Mouse (Mus musculus) hindbrain, embryonic 12.5 days (tissue): ENCODE data around the gene Cemip2. TPM values are rescaled to one million over a fixed set of nuclear protein-coding genes. Genes with fewer than 3 reads are reported as not detected.

ENCODE experiments used
- ATAC-seq: fragments of 200-750 bp; cut with Nextera tagmentation; 2 replicates; pipeline ENCODE4 v1.8.0; 2017; ENCODE audit warnings: moderate TSS enrichment; ENCODE audit not compliant: low FRiP score
- H3K27ac ChIP-seq: fragments of 300-500 bp; sonication (generic); 2 replicates; pipeline ENCODE4 v1.5.1; 2016; ENCODE audit warnings: mild to moderate bottlenecking
- H3K27me3 ChIP-seq: fragments of 300-500 bp; sonication (generic); 2 replicates; pipeline ENCODE4 v1.6.1; 2016; ENCODE audit warnings: mild to moderate bottlenecking
- H3K36me3 ChIP-seq: fragments of 300-500 bp; sonication (generic); 2 replicates; pipeline ENCODE4 v1.6.1; 2016; ENCODE audit warnings: mild to moderate bottlenecking
- H3K4me1 ChIP-seq: fragments of 300-500 bp; sonication (generic); 2 replicates; pipeline ENCODE4 v1.6.1; 2016
- H3K4me2 ChIP-seq: fragments of 300-500 bp; sonication (generic); replicated peaks from 2 replicates; pipeline ENCODE4 v1.6.1; 2016; ENCODE audit warnings: mild to moderate bottlenecking
- H3K4me3 ChIP-seq: fragments of 300-500 bp; sonication (generic); 2 replicates; pipeline ENCODE4 v1.5.1; 2016; ENCODE audit warnings: mild to moderate bottlenecking
- H3K9ac ChIP-seq: fragments of 300-500 bp; sonication (generic); 2 replicates; pipeline ENCODE4 v1.6.1; 2016; ENCODE audit warnings: mild to moderate bottlenecking, moderate library complexity
- H3K9me3 ChIP-seq: fragments of 300-500 bp; sonication (generic); replicated peaks from 2 replicates; pipeline ENCODE4 v1.6.1; 2016; ENCODE audit warnings: mild to moderate bottlenecking
- WGBS: fragments of 180-500 bp; shearing (Covaris S2); methylation state at CpG from one replicate; pipeline ENCODE4 v1.1.7; 2016; 5-methylcytosine and 5-hydroxymethylcytosine counted together
- polyA plus RNA-seq: library from polyadenylated mRNA; unstranded; fragments of >200 nt; fragmentation: Nextera tagmentation; extraction: Ambion mirVana; gene quantifications from 2 replicates; pipeline ENCODE4 v1.2.1, GENCODE M21; 2016

The Cemip2 gene
- polyA plus RNA-seq, 1 experiment from 2014 or later, result 92.0 TPM

GRCm38 (mm10) chr19:21824146-21824545 is 46.0 kb downstream of the Cemip2 start:
- no peak for ATAC-seq
- H3K4me1 ChIP-seq, result no peaks in the 10 kb centered on the region
- no peak overlapping the region for H3K4me2 ChIP-seq
- H3K4me3 ChIP-seq, result no peak overlapping the region
- 95% methylated on average over 5 of the region's 5 CpGs for WGBS
- no peak overlapping the region for H3K9ac ChIP-seq
- no peak overlapping the region for H3K27ac ChIP-seq
- H3K27me3 ChIP-seq, result no peaks in the 10 kb centered on the region
- no peaks in the 10 kb centered on the region for H3K9me3 ChIP-seq
- H3K36me3 ChIP-seq, result peaks cover 70% of the 10 kb centered on the region

GRCm38 (mm10) chr19:21825128-21825885 is 47.2 kb downstream of the Cemip2 start:
- no peak overlapping the region for H3K9ac ChIP-seq
- H3K36me3 ChIP-seq, result peaks cover 75% of the 10 kb centered on the region
- no peak for ATAC-seq
- no peak overlapping the region for H3K4me2 ChIP-seq
- no peaks in the 10 kb centered on the region for H3K27me3 ChIP-seq
- no peak overlapping the region for H3K4me3 ChIP-seq
- H3K4me1 ChIP-seq, result no peaks in the 10 kb centered on the region
- H3K9me3 ChIP-seq, result no peaks in the 10 kb centered on the region
- 88% methylated on average over 4 of the region's 4 CpGs for WGBS
- H3K27ac ChIP-seq, result no peak overlapping the region

GRCm38 (mm10) chr19:21833416-21833992 is 55.4 kb downstream of the Cemip2 start:
- Histone ChIP-seq H3K4me2 (no peak overlapping the region), H3K27ac (no peak overlapping the region), H3K9ac (no peak overlapping the region), H3K4me3 (no peak overlapping the region), H3K27me3 (no peaks in the 10 kb centered on the region), H3K36me3 (peaks cover 87% of the 10 kb centered on the region), H3K9me3 (no peaks in the 10 kb centered on the region), H3K4me1 (no peaks in the 10 kb centered on the region)
- ATAC-seq, result no peak
- 87% methylated on average over 12 of the region's 12 CpGs for WGBS

GRCm38 (mm10) chr19:21834952-21835351 is 56.8 kb downstream of the Cemip2 start:
- Histone ChIP-seq H3K9me3 (no peaks in the 10 kb centered on the region), H3K27ac (no peak overlapping the region), H3K4me3 (no peak overlapping the region), H3K27me3 (no peaks in the 10 kb centered on the region), H3K36me3 (peaks cover 77% of the 10 kb centered on the region), H3K4me2 (no peak overlapping the region), H3K9ac (no peak overlapping the region), H3K4me1 (no peaks in the 10 kb centered on the region)
- ATAC-seq, result no peak
- WGBS, result 90% methylated on average over 7 of the region's 7 CpGs

- no peak for ATAC-seq
- Histone ChIP-seq H3K9me3 (no peaks in the 10 kb centered on the region), H3K4me3 (no peak overlapping the region), H3K27me3 (no peaks in the 10 kb centered on the region), H3K27ac (no peak overlapping the region), H3K4me1 (no peaks in the 10 kb centered on the region), H3K9ac (no peak overlapping the region), H3K36me3 (peaks cover 89% of the 10 kb centered on the region), H3K4me2 (no peak overlapping the region)
- 88% methylated on average over 10 of the region's 10 CpGs for WGBS
These were observed 72.6 kb downstream of the Cemip2 start for GRCm38 (mm10) chr19:21850721-21851120.

GRCm38 (mm10) chr19:21854526-21855228 is 76.5 kb downstream of the Cemip2 start:
- Histone ChIP-seq H3K9ac (no peak overlapping the region), H3K4me2 (no peak overlapping the region), H3K4me1 (no peaks in the 10 kb centered on the region), H3K27ac (no peak overlapping the region), H3K9me3 (no peaks in the 10 kb centered on the region), H3K36me3 (peaks cover 82% of the 10 kb centered on the region), H3K4me3 (no peak overlapping the region), H3K27me3 (no peaks in the 10 kb centered on the region)
- WGBS, result 93% methylated on average over 5 of the region's 5 CpGs
- no peak for ATAC-seq

- no peak overlapping the region for H3K27ac ChIP-seq
- H3K9me3 ChIP-seq, result no peaks in the 10 kb centered on the region
- no peak for ATAC-seq
- no peak overlapping the region for H3K4me2 ChIP-seq
- H3K4me3 ChIP-seq, result no peak overlapping the region
- H3K4me1 ChIP-seq, result no peaks in the 10 kb centered on the region
- H3K9ac ChIP-seq, result no peak overlapping the region
- 89% methylated on average over 8 of the region's 8 CpGs for WGBS
- H3K27me3 ChIP-seq, result no peaks in the 10 kb centered on the region
- H3K36me3 ChIP-seq, result peaks cover 78% of the 10 kb centered on the region
These were observed 77.4 kb downstream of the Cemip2 start for GRCm38 (mm10) chr19:21855421-21856128.

- Histone ChIP-seq H3K27me3 (no peaks in the 10 kb centered on the region), H3K27ac (no peak overlapping the region), H3K4me3 (no peak overlapping the region), H3K36me3 (peaks cover 53% of the 10 kb centered on the region), H3K4me2 (no peak overlapping the region), H3K9ac (no peak overlapping the region), H3K4me1 (no peaks in the 10 kb centered on the region), H3K9me3 (no peaks in the 10 kb centered on the region)
- ATAC-seq, result no peak
- 85% methylated on average over 12 of the region's 12 CpGs for WGBS
These were observed 80.8 kb downstream of the Cemip2 start for GRCm38 (mm10) chr19:21858846-21859521.

GRCm38 (mm10) chr19:21860132-21860531 is 82.0 kb downstream of the Cemip2 start:
- Histone ChIP-seq H3K27me3 (no peaks in the 10 kb centered on the region), H3K4me3 (no peak overlapping the region), H3K9ac (no peak overlapping the region), H3K36me3 (peaks cover 42% of the 10 kb centered on the region), H3K4me2 (no peak overlapping the region), H3K9me3 (no peaks in the 10 kb centered on the region), H3K4me1 (no peaks in the 10 kb centered on the region), H3K27ac (no peak overlapping the region)
- ATAC-seq, result no peak
- 72% methylated on average over 5 of the region's 5 CpGs for WGBS

- H3K4me3 ChIP-seq, result no peak overlapping the region
- no peak overlapping the region for H3K27ac ChIP-seq
- H3K27me3 ChIP-seq, result no peaks in the 10 kb centered on the region
- no peaks in the 10 kb centered on the region for H3K9me3 ChIP-seq
- peaks cover 35% of the 10 kb centered on the region for H3K36me3 ChIP-seq
- H3K4me1 ChIP-seq, result no peaks in the 10 kb centered on the region
- ATAC-seq, result no peak
- no peak overlapping the region for H3K9ac ChIP-seq
- WGBS, result 88% methylated on average over 6 of the region's 6 CpGs
- H3K4me2 ChIP-seq, result no peak overlapping the region
These were observed 82.8 kb downstream of the Cemip2 start for GRCm38 (mm10) chr19:21860894-21861293.

- Histone ChIP-seq H3K27me3 (no peaks in the 10 kb centered on the region), H3K9me3 (no peaks in the 10 kb centered on the region), H3K27ac (no peak overlapping the region), H3K4me2 (no peak overlapping the region), H3K9ac (no peak overlapping the region), H3K36me3 (peaks cover 21% of the 10 kb centered on the region), H3K4me3 (no peak overlapping the region), H3K4me1 (no peaks in the 10 kb centered on the region)
- WGBS, result 84% methylated on average over 5 of the region's 5 CpGs
- ATAC-seq, result no peak
These were observed 84.3 kb downstream of the Cemip2 start for GRCm38 (mm10) chr19:21862289-21862990.
